Mouse (Mus musculus): ENCODE data around the gene Chd4.

The Chd4 gene

GRCm38 (mm10) chr6:125094843-125095242 lies 938 bp upstream of the Chd4 start:
- no peak for DNase-seq

GRCm38 (mm10) chr6:125096279-125096596 lies 457 bp downstream of the Chd4 start:
- no peak for DNase-seq

- DNase-seq = peak; percentile 80
These were observed 990 bp downstream of the Chd4 start for GRCm38 (mm10) chr6:125096597-125097345.

- no peak for DNase-seq
These were observed 1.5 kb downstream of the Chd4 start for GRCm38 (mm10) chr6:125097346-125097689.

GRCm38 (mm10) chr6:125097951-125098350 lies 2.2 kb downstream of the Chd4 start:
- DNase-seq = no peak

GRCm38 (mm10) chr6:125098513-125098912 lies 2.7 kb downstream of the Chd4 start:
- DNase-seq = no peak

- peak; percentile 69 for DNase-seq
These were observed 3.7 kb downstream of the Chd4 start for GRCm38 (mm10) chr6:125099421-125099971.

GRCm38 (mm10) chr6:125101444-125101843 lies 5.7 kb downstream of the Chd4 start:
- no peak for DNase-seq

GRCm38 (mm10) chr6:125104223-125104622 lies 8.4 kb downstream of the Chd4 start:
- DNase-seq = no peak

- DNase-seq = no peak
These were observed 11.9 kb downstream of the Chd4 start for GRCm38 (mm10) chr6:125107705-125108104.

- no peak for DNase-seq
These were observed 13.6 kb downstream of the Chd4 start for GRCm38 (mm10) chr6:125109371-125109770.

- DNase-seq = peak; percentile 75
These were observed 15.1 kb downstream of the Chd4 start for GRCm38 (mm10) chr6:125110927-125111326.

- DNase-seq = no peak
These were observed 16.8 kb downstream of the Chd4 start for GRCm38 (mm10) chr6:125112553-125112952.

GRCm38 (mm10) chr6:125119387-125119786 lies 23.6 kb downstream of the Chd4 start:
- DNase-seq = no peak

- DNase-seq = no peak
These were observed 32.9 kb downstream of the Chd4 start for GRCm38 (mm10) chr6:125128724-125129123.

- DNase-seq = no peak
These were observed 34.1 kb downstream of the Chd4 start for GRCm38 (mm10) chr6:125129710-125130402.

- DNase-seq = peak; percentile 93
These were observed 35.7 kb downstream of the Chd4 start, which contains the start of gene Nop2 for GRCm38 (mm10) chr6:125131302-125132156. Nop2 (plus strand) TSS chr6:125131909.

GRCm38 (mm10) chr6:125132470-125132869 lies 36.7 kb downstream of the Chd4 start:
- DNase-seq = no peak

GRCm38 (mm10) chr6:125137002-125137671 lies 41.4 kb downstream of the Chd4 start:
- peak; percentile 48 for DNase-seq

GRCm38 (mm10) chr6:125139747-125140146 lies 44.0 kb downstream of the Chd4 start:
- DNase-seq = no peak

- DNase-seq = no peak
These were observed 46.7 kb downstream of the Chd4 start for GRCm38 (mm10) chr6:125142436-125142835.

GRCm38 (mm10) chr6:125143128-125143527 lies 47.3 kb downstream of the Chd4 start:
- no peak for DNase-seq

GRCm38 (mm10) chr6:125143904-125144303 lies 48.1 kb downstream of the Chd4 start:
- DNase-seq = no peak
